Mouse (Mus musculus): ENCODE data around the gene Tenm4. TPM values are rescaled to one million over a fixed set of nuclear protein-coding genes. Genes with fewer than 3 reads are reported as not detected.

The Tenm4 gene
- polyA plus RNA-seq, 1 experiment from 2014 or later, result 33.1 TPM

DNA sequence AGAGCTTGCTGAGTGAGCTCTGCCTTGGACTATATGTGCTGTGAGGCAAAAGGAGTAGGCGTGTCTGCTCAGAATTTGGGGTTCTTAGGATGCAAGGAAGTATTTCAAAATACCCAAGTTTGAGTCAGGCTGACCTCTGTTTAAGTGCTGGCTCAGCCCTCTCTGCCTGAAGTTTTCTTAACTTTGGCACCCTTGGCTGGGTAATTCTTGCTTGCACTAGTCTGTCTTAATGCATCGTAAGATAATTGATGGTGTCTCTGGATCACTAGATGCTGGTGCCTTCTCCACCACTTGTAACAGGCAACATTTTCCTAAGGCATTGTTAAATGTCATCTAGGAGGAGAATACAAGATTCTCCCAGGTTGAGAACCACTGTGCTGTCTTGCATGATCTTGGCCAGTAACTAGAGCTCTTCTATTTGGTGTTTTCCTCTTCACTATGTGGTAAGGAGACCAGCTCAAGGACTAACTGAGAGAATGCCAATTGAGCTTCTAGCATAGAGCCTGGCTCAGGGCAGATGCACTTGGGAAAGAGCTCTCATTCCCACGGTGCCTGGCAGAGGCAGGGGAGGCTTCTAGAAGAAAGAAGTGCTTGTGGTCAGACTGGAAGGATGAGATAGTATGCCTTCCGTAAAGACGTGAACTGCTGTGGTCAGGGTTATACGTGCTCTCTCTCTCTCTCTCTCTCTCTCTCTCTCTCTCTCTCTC is 57.7 kb downstream of the Tenm4 start:
- H3K27ac ChIP-seq, result no peak overlapping the region
- WGBS, result 84% methylated on average over 6 of the region's 6 CpGs
- H3K4me2 ChIP-seq, result no peak overlapping the region
- H3K27me3 ChIP-seq, result no peaks in the 10 kb centered on the region
- no peak overlapping the region for H3K9ac ChIP-seq
- H3K36me3 ChIP-seq, result no peaks in the 10 kb centered on the region
- H3K4me3 ChIP-seq, result no peak overlapping the region
- no peak for ATAC-seq (ENCODE audit: low FRiP score)
- peaks cover 17% of the 10 kb centered on the region for H3K4me1 ChIP-seq (replicated peaks)
- H3K9me3 ChIP-seq, result no peaks in the 10 kb centered on the region

DNA sequence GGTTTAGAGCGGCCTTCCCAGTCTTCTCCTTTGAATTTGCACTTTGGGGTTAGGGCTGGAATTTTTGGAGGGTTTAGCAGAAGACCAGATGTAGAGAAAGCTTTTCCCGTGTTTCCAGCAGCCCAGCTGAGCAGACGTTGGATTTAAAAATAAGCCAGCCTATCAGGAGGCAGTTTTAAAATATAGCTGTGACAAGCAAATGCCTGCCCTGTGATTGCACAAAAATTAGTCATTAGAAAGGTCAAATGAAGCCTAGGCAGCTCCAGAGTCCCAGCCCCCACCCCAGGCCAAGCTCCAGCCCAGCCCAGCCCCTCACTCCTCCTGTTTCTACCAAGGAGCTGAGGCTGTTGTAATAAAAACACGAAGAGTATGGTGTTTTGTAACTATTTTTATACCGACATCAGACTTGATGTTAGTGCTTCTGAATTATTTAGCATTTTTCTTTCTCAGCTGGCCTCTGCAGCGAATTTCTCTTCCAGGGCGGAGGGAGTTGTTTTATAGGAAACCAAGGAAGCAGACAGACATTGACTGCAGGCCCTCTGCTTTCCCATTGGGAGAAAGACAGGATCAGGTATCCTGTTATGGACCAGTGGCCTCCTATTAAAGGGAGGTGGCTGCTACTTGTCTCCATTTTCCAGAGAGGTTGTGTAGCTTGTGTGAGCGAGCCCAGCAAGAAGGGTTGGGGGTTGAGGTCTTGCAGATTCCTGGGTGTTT is 59.1 kb downstream of the Tenm4 start:
- no peaks in the 10 kb centered on the region for H3K36me3 ChIP-seq
- no peak overlapping the region for H3K9ac ChIP-seq
- ATAC-seq (ENCODE audit: low FRiP score), result peak; percentile 12; the same call in 1 of the 2 replicates
- H3K4me2 ChIP-seq, result no peak overlapping the region
- H3K4me3 ChIP-seq, result no peak overlapping the region
- 70% methylated on average over 8 of the region's 8 CpGs for WGBS
- no peaks in the 10 kb centered on the region for H3K27me3 ChIP-seq
- H3K27ac ChIP-seq, result peak overlapping the region; percentile 44; the same call in 1 of the 2 replicates
- no peaks in the 10 kb centered on the region for H3K9me3 ChIP-seq
- peaks cover 17% of the 10 kb centered on the region for H3K4me1 ChIP-seq (replicated peaks)

DNA sequence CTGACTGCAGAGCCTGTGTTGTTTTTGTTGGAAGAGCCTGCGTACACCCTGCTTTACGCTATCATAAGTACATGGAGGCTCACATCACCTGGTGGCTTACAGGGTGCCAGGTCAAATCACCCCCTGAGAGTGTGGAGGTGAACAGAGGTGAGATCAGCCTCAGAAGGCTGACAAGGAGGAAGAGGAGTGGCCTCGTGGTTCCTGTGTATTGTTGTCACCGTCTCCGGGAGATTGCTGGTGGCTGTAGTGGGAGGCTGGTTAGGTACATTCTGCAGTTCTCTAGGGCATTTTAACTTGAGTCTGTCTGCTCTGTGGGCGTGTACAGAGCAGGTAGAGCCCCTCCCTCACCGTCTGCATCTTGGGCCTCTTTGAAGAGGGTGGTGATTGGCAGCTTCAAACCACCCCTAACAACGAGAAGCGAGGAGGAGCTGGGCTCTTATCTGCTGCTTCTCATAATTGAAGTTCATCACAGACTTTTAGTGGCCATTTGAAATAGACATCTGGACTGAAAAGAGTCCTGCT is 59.7 kb downstream of the Tenm4 start:
- Histone ChIP-seq H3K4me3 (no peak overlapping the region), H3K27ac (peak overlapping the region; percentile 40; the same call in 1 of the 2 replicates), H3K4me2 (no peak overlapping the region), H3K36me3 (no peaks in the 10 kb centered on the region), H3K4me1 (replicated peaks) (peaks cover 17% of the 10 kb centered on the region), H3K27me3 (no peaks in the 10 kb centered on the region), H3K9ac (no peak overlapping the region), H3K9me3 (no peaks in the 10 kb centered on the region)
- ATAC-seq (ENCODE audit: low FRiP score), result peak; percentile 46
- 58% methylated on average over 9 of the region's 9 CpGs for WGBS

DNA sequence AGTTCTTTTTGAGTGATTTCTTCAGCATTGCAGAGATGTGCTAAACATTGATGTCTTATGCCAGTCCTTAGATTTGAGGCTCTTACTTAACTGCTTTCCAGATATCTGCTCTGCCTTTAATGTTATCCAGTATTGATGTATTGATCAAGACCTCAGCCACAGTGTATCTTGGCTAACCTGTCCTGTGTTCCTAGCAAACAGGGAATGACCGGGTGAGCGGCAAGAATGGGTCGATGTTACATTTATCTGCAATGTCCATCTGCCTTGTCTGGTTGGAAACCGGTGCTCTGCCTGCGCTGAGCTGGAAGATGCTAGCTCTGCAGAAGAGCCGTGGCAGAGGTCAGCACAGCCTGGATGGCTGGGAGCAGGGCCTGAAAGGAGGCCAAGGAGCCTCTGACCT is 64.8 kb downstream of the Tenm4 start:
- no peak for ATAC-seq (ENCODE audit: low FRiP score)
- Histone ChIP-seq H3K36me3 (no peaks in the 10 kb centered on the region; the same call in 1 of the 2 replicates), H3K9me3 (no peaks in the 10 kb centered on the region; the same call in 1 of the 2 replicates), H3K4me3 (no peak overlapping the region), H3K27ac (no peak overlapping the region), H3K4me2 (no peak overlapping the region), H3K9ac (no peak overlapping the region), H3K27me3 (no peaks in the 10 kb centered on the region), H3K4me1 (replicated peaks) (peaks cover 8% of the 10 kb centered on the region)
- WGBS, result 81% methylated on average over 6 of the region's 6 CpGs

DNA sequence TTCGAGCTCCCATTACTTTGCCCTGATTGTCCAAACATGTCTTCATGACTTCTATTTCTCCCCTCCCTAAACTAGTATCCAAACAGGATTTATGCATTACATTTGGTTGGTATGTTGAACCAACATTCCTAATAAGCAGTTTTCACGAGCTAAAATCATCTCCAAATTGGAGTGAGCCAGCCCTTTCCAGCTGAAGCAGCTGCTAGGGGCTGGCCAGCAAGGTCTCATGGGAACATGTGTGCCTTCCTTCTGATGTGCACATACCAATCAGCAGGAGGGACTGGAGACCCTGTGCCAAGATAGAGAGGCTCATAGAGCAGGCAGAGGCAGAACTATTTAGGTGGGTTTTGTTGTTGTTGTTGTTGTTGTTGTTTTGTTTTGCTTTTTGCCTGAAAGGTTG is 69.6 kb downstream of the Tenm4 start:
- 58% methylated on average over 2 of the region's 2 CpGs for WGBS
- no peaks in the 10 kb centered on the region for H3K27me3 ChIP-seq
- H3K9ac ChIP-seq, result no peak overlapping the region
- H3K4me1 ChIP-seq (replicated peaks), result peaks cover 9% of the 10 kb centered on the region
- H3K4me3 ChIP-seq, result no peak overlapping the region
- no peak overlapping the region for H3K27ac ChIP-seq
- no peak overlapping the region for H3K4me2 ChIP-seq
- no peaks in the 10 kb centered on the region; the same call in 1 of the 2 replicates for H3K9me3 ChIP-seq
- H3K36me3 ChIP-seq, result no peaks in the 10 kb centered on the region; the same call in 1 of the 2 replicates
- no peak for ATAC-seq (ENCODE audit: low FRiP score)

DNA sequence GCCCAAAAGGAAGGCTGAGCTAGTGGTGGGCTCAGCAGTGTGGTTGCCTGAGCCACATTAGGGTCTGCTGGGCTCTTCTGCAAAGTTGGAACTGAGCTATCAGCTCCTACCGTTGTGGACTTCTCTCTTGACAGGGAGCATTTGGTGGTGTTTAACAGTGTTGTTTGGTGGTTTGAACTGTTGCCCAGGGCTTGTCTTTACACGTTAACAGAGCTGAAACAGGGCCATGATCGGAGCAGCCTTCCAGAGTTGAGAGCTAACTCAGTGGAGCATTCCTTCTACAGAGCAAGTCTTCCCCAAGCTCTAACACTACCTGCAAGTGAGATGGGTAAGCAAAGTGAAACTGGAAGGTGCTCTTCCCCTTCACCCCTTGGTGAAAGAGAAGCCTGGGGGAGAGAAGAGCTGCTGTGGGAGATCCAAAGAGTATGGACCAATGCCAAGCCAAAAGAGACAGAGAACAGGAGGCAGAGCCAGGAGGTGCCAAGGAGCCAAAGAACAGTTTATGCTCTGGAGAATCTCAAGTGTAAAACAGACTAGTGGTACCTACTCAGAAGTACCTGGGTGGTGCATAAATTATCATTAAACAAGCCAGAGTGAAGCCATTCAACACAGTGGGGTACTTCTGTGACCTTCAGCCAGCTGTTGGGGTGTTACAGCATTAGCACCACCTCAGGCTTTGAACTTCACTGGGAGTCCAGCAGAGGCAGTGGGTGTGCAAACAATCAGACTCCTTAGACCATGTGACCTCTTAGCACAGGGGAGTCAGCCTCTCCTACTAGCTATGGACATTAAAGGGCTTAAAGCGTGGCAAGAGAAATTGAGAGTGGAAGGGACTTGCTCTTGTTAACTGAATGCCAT is 71.5 kb downstream of the Tenm4 start:
- no peak overlapping the region for H3K4me3 ChIP-seq
- no peaks in the 10 kb centered on the region; the same call in 1 of the 2 replicates for H3K9me3 ChIP-seq
- WGBS, result 78% methylated on average over 4 of the region's 4 CpGs
- H3K4me2 ChIP-seq, result no peak overlapping the region
- H3K27me3 ChIP-seq, result no peaks in the 10 kb centered on the region
- ATAC-seq (ENCODE audit: low FRiP score), result no peak
- H3K4me1 ChIP-seq (replicated peaks), result peaks cover 9% of the 10 kb centered on the region
- H3K36me3 ChIP-seq, result no peaks in the 10 kb centered on the region
- H3K27ac ChIP-seq, result no peak overlapping the region
- H3K9ac ChIP-seq, result no peak overlapping the region

DNA sequence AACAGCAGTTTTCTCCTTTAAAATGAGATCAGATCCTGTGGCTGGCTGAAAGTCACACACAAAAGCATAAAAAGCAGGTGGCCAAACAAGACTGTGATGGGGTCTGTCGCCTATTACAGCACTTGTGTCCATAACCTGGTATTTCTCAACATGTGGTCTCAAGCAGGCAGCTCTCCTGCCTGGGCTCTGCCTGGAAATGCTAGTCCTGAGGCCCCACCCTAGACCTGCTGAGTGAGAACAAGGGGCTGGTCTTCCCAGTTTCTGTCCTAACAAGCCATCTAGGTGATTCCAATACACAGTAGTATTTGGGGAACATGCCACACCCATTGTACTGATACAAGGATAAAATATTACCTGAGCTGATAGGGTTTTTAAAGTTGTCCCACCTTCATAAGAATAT is 73.8 kb downstream of the Tenm4 start:
- H3K4me1 ChIP-seq (replicated peaks), result peaks cover 9% of the 10 kb centered on the region
- 94% methylated on average over 1 of the region's 1 CpGs for WGBS

DNA sequence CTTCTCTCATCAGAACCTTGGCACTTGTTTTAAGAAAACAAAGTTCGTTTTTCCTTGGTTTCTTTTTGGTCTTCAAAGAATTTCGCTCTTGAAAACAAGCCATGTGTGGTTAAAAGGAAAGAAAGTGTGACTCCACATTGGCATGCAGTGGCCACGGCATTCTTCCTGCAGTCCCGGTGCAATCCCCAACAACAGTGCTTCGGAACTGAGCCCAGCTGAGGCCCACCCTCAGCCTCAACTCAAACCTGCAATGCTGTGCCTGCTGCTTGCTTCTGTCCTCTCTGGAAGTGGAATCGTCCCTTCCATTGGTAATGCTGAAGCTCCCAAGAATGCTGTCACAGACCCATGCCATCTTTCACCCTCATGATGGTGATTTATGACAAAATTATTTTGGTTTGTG is 88.6 kb downstream of the Tenm4 start:
- 86% methylated on average over 6 of the region's 6 CpGs for WGBS
- ATAC-seq (ENCODE audit: low FRiP score), result no peak
- no peak overlapping the region for H3K27ac ChIP-seq
- no peaks in the 10 kb centered on the region for H3K9me3 ChIP-seq
- H3K4me3 ChIP-seq, result no peak overlapping the region
- no peaks in the 10 kb centered on the region for H3K27me3 ChIP-seq
- no peak overlapping the region for H3K4me2 ChIP-seq
- H3K36me3 ChIP-seq, result no peaks in the 10 kb centered on the region
- H3K4me1 ChIP-seq (replicated peaks), result no peaks in the 10 kb centered on the region; the same call in none of the 2 replicates
- H3K9ac ChIP-seq, result no peak overlapping the region

More for the DNA sequence above, 73.8 kb downstream of the Tenm4 start:
- Histone ChIP-seq H3K27me3 (no peaks in the 10 kb centered on the region), H3K27ac (no peak overlapping the region), H3K36me3 (peaks cover 5% of the 10 kb centered on the region), H3K9ac (no peak overlapping the region), H3K9me3 (no peaks in the 10 kb centered on the region), H3K4me3 (no peak overlapping the region), H3K4me2 (no peak overlapping the region)
- ATAC-seq (ENCODE audit: low FRiP score), result no peak

DNA sequence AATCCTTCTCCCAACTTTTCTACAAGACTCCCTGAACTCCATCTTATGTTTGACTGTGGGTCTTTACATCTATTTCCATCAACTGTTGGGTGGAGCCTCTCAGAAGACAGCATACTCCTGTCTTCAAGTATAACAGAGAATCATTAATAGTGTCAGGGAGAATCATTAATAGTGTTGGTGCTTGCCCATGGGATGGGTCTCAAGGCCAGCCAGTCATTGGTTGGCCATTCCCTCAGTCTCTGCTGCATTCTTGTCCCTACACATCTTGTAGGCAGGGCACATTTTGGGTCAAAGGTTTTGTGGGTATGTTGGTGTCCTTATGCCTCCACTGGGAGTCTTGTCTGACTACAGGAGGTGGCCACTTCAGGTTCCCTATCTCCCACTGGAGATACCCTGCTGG is 91.1 kb downstream of the Tenm4 start:
- ATAC-seq (ENCODE audit: low FRiP score), result no peak
- Histone ChIP-seq H3K9ac (no peak overlapping the region), H3K27ac (no peak overlapping the region), H3K4me2 (no peak overlapping the region), H3K9me3 (no peaks in the 10 kb centered on the region), H3K4me1 (replicated peaks) (no peaks in the 10 kb centered on the region; the same call in none of the 2 replicates), H3K36me3 (no peaks in the 10 kb centered on the region), H3K4me3 (no peak overlapping the region), H3K27me3 (no peaks in the 10 kb centered on the region)

DNA sequence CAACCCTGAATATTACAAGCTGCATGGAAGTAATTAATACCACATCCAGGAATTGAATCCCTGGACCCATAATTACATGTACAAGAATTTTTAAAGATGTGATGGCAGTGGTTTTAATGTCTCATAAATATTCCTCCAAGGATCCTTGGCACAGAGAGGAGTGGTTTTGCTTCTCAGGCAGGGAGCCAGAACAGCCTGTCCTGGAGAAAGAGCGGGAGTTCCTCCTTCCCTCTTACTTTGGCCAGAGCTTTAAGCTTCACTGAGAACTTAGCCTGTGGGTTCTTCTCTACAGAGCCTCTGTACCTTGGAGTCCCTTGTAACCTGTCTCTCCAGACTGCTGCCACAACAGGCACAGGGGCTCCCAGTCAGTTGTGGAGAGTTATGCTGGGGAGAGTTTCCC is 94.9 kb downstream of the Tenm4 start:
- no peaks in the 10 kb centered on the region for H3K9me3 ChIP-seq
- no peak overlapping the region for H3K4me2 ChIP-seq
- peaks cover 7% of the 10 kb centered on the region for H3K4me1 ChIP-seq (replicated peaks)
- no peak for ATAC-seq (ENCODE audit: low FRiP score)
- H3K4me3 ChIP-seq, result no peak overlapping the region
- no peak overlapping the region for H3K9ac ChIP-seq
- WGBS, result 92% methylated on average over 1 of the region's 1 CpGs
- no peaks in the 10 kb centered on the region for H3K36me3 ChIP-seq
- H3K27me3 ChIP-seq, result no peaks in the 10 kb centered on the region
- no peak overlapping the region for H3K27ac ChIP-seq

DNA sequence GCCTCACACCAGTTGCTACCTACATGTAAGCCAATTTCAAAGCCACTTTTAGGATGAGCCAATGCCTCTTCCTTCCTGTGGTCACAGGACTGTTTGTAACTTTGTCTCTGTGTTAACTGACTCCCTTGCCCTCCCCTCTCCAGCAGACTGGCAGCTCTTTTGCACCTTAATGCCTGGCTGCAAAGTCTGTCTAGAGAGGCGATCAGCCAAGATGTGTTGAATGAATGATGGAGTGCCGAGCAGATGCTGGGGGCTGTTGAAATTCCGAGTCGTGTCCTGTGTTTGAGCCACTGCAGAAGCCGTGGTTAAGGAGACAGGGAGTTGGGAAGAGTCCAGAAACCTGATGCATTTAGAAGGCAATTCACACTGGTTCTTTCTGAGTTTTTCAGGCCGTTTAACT is 96.2 kb downstream of the Tenm4 start:
- WGBS, result 64% methylated on average over 6 of the region's 6 CpGs

DNA sequence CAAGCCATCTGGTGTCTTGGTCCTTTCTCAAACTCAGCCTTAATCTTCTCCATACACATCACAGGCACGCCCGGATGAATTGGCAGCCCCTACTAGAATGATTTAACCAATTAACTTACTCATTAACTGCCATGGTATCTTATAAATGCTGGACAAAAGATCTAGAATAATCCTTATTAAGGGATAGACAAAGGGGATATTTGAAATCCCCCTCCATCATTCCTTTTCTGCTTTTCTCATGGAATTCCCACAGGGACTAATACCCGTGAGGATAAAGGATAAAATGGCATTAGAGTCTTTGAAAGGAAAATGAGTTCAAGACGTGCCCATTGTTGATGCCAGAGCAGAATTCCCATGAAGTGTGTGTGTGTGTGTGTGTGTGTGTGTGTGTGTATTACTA is 99.6 kb downstream of the Tenm4 start:
- H3K4me2 ChIP-seq, result no peak overlapping the region
- H3K27ac ChIP-seq, result no peak overlapping the region
- no peaks in the 10 kb centered on the region for H3K9me3 ChIP-seq
- H3K36me3 ChIP-seq, result no peaks in the 10 kb centered on the region
- no peak overlapping the region for H3K4me3 ChIP-seq
- H3K27me3 ChIP-seq, result no peaks in the 10 kb centered on the region
- H3K4me1 ChIP-seq (replicated peaks), result peaks cover 7% of the 10 kb centered on the region; the same call in 1 of the 2 replicates
- ATAC-seq (ENCODE audit: low FRiP score), result no peak
- WGBS, result 40% methylated on average over 4 of the region's 4 CpGs
- no peak overlapping the region for H3K9ac ChIP-seq

More for the DNA sequence above, 96.2 kb downstream of the Tenm4 start:
- peaks cover 7% of the 10 kb centered on the region; the same call in 1 of the 2 replicates for H3K4me1 ChIP-seq (replicated peaks)
- H3K27me3 ChIP-seq, result no peaks in the 10 kb centered on the region
- H3K27ac ChIP-seq, result no peak overlapping the region
- H3K9ac ChIP-seq, result no peak overlapping the region
- H3K9me3 ChIP-seq, result no peaks in the 10 kb centered on the region
- H3K4me3 ChIP-seq, result no peak overlapping the region
- ATAC-seq (ENCODE audit: low FRiP score), result no peak; the same call in 1 of the 2 replicates
- H3K4me2 ChIP-seq, result no peak overlapping the region
- H3K36me3 ChIP-seq, result no peaks in the 10 kb centered on the region
